Mouse (Mus musculus) adrenal gland, postnatal 14 days (tissue): ENCODE data around the gene Prkca. TPM values are rescaled to one million over a fixed set of nuclear protein-coding genes. Genes with fewer than 3 reads are reported as not detected.

ENCODE experiments used
- DNase-seq: peaks from one replicate; pipeline ENCODE4 v3.0.0; 2021; ENCODE audit warnings: mixed read lengths
- total RNA-seq: library from RNA; stranded (reverse); gene quantifications from 2 replicates; pipeline ENCODE4 v1.2.3, GENCODE M21; 2021

Prkca gene
- total RNA-seq, 1 experiment from 2014 or later, result 9.3 TPM

- no peak for DNase-seq
These were observed 48.4 kb downstream of the Prkca start for GRCm38 (mm10) chr11:108295373-108295772.

- no peak for DNase-seq
These were observed 49.4 kb downstream of the Prkca start for GRCm38 (mm10) chr11:108294305-108294813.

GRCm38 (mm10) chr11:108293843-108294242, 49.9 kb downstream of the Prkca start:
- no peak for DNase-seq

- no peak for DNase-seq
These were observed 54.5 kb downstream of the Prkca start for GRCm38 (mm10) chr11:108289192-108289591.

- peak; percentile 15 for DNase-seq
These were observed 56.4 kb downstream of the Prkca start for GRCm38 (mm10) chr11:108287321-108287720.

GRCm38 (mm10) chr11:108285046-108285445, 58.7 kb downstream of the Prkca start:
- DNase-seq, result no peak

GRCm38 (mm10) chr11:108282850-108283459, 60.8 kb downstream of the Prkca start:
- DNase-seq, result no peak

- DNase-seq, result peak; percentile 25
These were observed 63.9 kb downstream of the Prkca start for GRCm38 (mm10) chr11:108279748-108280373.

- no peak for DNase-seq
These were observed 66.6 kb downstream of the Prkca start for GRCm38 (mm10) chr11:108277096-108277495.

- DNase-seq, result no peak
These were observed 67.6 kb downstream of the Prkca start for GRCm38 (mm10) chr11:108276148-108276547.

GRCm38 (mm10) chr11:108274046-108274445, 69.7 kb downstream of the Prkca start:
- no peak for DNase-seq

- DNase-seq, result no peak
These were observed 70.2 kb downstream of the Prkca start for GRCm38 (mm10) chr11:108273415-108273965.

- DNase-seq, result no peak
These were observed 70.9 kb downstream of the Prkca start for GRCm38 (mm10) chr11:108272601-108273414.

GRCm38 (mm10) chr11:108271305-108271704, 72.4 kb downstream of the Prkca start:
- no peak for DNase-seq

- no peak for DNase-seq
These were observed 74.2 kb downstream of the Prkca start for GRCm38 (mm10) chr11:108269516-108269915.

GRCm38 (mm10) chr11:108268421-108269322, 75.1 kb downstream of the Prkca start:
- DNase-seq, result no peak

- no peak for DNase-seq
These were observed 75.9 kb downstream of the Prkca start for GRCm38 (mm10) chr11:108267825-108268224.

- DNase-seq, result no peak
These were observed 76.7 kb downstream of the Prkca start for GRCm38 (mm10) chr11:108267066-108267465.

GRCm38 (mm10) chr11:108263868-108264267, 79.9 kb downstream of the Prkca start:
- no peak for DNase-seq

- DNase-seq, result no peak
These were observed 80.3 kb downstream of the Prkca start for GRCm38 (mm10) chr11:108263406-108263805.

GRCm38 (mm10) chr11:108261751-108262160, 82.0 kb downstream of the Prkca start:
- DNase-seq, result no peak
